Mouse (Mus musculus) yolk sac, embryonic 10.5 days (tissue): ENCODE results near the gene Gm6356.
"Not testable (repeated sequence)": the region's sequence is repeated elsewhere in the genome, so short reads cannot be mapped to it uniquely, and the experiment has no call there.

Source experiments
- DNase-seq: peaks from one replicate; pipeline ENCODE4 v3.0.0-alpha.2; 2017; ENCODE audit warnings: low spot score

The Gm6356 gene

GRCm38 (mm10) chr14:6973718-6974117 lies at the start of gene Gm6356:
Gene Gm6356, minus strand, starts transcription at chr14:6973818.
- DNase-seq = not testable (repeated sequence)
